Mouse (Mus musculus) CH12.LX (cell line): Measurements from ENCODE around the gene Tmem123. TPM values are rescaled to one million over a fixed set of nuclear protein-coding genes. Genes with fewer than 3 reads are reported as not detected.

ENCODE experiments used
- DNase-seq: peaks from one replicate; pipeline ENCODE4 v3.0.0-alpha.2; 2013; ENCODE audit errors: extremely low read depth
- H3K27ac ChIP-seq: 2 replicates; pipeline ENCODE4 v1.5.1; 2012; ENCODE audit warnings: low read depth, mild to moderate bottlenecking, control low read depth, moderate library complexity; ENCODE audit not compliant: insufficient read depth
- H3K27me3 ChIP-seq: replicated peaks from 2 replicates; pipeline ENCODE3; 2012; ENCODE audit warnings: inconsistent platforms
- H3K36me3 ChIP-seq, 2 experiments: replicated peaks in 1 of 2; 2 replicates each; pipeline versions ENCODE3 to v1.6.1; 2012; ENCODE audit warnings: inconsistent platforms in 1 of 2, low read length in 1 of 2, mild to moderate bottlenecking in 1 of 2, mixed read lengths in 1 of 2, moderate library complexity in 1 of 2; ENCODE audit not compliant: control insufficient read depth in 1 of 2, insufficient read depth in 1 of 2
- H3K4me1 ChIP-seq, 2 experiments: 2 replicates each; pipeline ENCODE4 v1.6.1; 2012; ENCODE audit warnings: inconsistent platforms in 1 of 2, moderate library complexity in 1 of 2; ENCODE audit not compliant: insufficient read depth in 2 of 2, control insufficient read depth in 1 of 2
- H3K4me2 ChIP-seq: 2 replicates; pipeline ENCODE4 v1.6.1; 2012; ENCODE audit warnings: low read depth, mild to moderate bottlenecking, control low read depth; ENCODE audit not compliant: poor library complexity, insufficient read depth, severe bottlenecking
- H3K4me3 ChIP-seq, 3 experiments: fragments of 150-350 bp in 1 of 3; sonication (generic) in 1 of 3; replicated peaks in 1 of 3; 2 replicates each; pipeline versions ENCODE3 to v1.5.1; 2011 to 2012; ENCODE audit warnings: low read depth in 2 of 3, low read length in 2 of 3, mild to moderate bottlenecking in 2 of 3, moderate library complexity in 2 of 3, control low read depth in 1 of 3, improper control_type of control experiment in 1 of 3, inconsistent platforms in 1 of 3, mixed read lengths in 1 of 3; ENCODE audit not compliant: poor library complexity in 1 of 3
- H3K79me2 ChIP-seq: replicated peaks from 2 replicates; pipeline ENCODE4 v1.6.1; 2012; ENCODE audit warnings: mild to moderate bottlenecking, moderate library complexity; ENCODE audit not compliant: control insufficient read depth, poor library complexity, insufficient read depth, severe bottlenecking; ENCODE audit errors: extremely low read depth
- H3K9ac ChIP-seq: 2 replicates; pipeline ENCODE4 v1.6.1; 2012; ENCODE audit warnings: low read depth, mild to moderate bottlenecking, control low read depth, moderate library complexity; ENCODE audit not compliant: insufficient read depth
- H3K9me3 ChIP-seq: replicated peaks from 2 replicates; pipeline ENCODE3; 2012; ENCODE audit warnings: low read length, inconsistent platforms, mixed read lengths
- BHLHE40 ChIP-seq: IDR thresholded peaks from 2 replicates; pipeline ENCODE4 v1.6.1; 2011; ENCODE audit warnings: mild to moderate bottlenecking, low read depth, low read length, improper control_type of control experiment
- CHD1 ChIP-seq: IDR thresholded peaks from 2 replicates; pipeline ENCODE4 v1.6.1; 2012; ENCODE audit warnings: low read depth, low read length, improper control_type of control experiment, inconsistent platforms
- JUN ChIP-seq: IDR thresholded peaks from 2 replicates; pipeline ENCODE4 v1.6.1; 2011; ENCODE audit warnings: low read depth, mild to moderate bottlenecking, low read length, improper control_type of control experiment, moderate library complexity; ENCODE audit not compliant: insufficient read depth
- MAFK ChIP-seq: IDR thresholded peaks from 2 replicates; pipeline ENCODE4 v1.6.1; 2011; ENCODE audit warnings: low read length, improper control_type of control experiment; ENCODE audit not compliant: insufficient replicate concordance
- MAZ ChIP-seq: IDR thresholded peaks from 2 replicates; pipeline ENCODE4 v1.6.1; 2012; ENCODE audit warnings: low read depth, mild to moderate bottlenecking, inconsistent platforms, low read length, improper control_type of control experiment, moderate library complexity
- MXI1 ChIP-seq: IDR thresholded peaks from 2 replicates; pipeline ENCODE4 v1.6.1; 2011; ENCODE audit warnings: mild to moderate bottlenecking, low read depth, low read length, improper control_type of control experiment
- MYC ChIP-seq: IDR thresholded peaks from 2 replicates; pipeline ENCODE4 v1.6.1; 2011; ENCODE audit warnings: low read depth, mild to moderate bottlenecking, improper control_type of control experiment, low read length
- POLR2AphosphoS2 ChIP-seq: IDR thresholded peaks from 2 replicates; pipeline ENCODE4 v1.6.1; 2011; ENCODE audit warnings: low read depth, low read length, improper control_type of control experiment
- SIN3A ChIP-seq: IDR thresholded peaks from 2 replicates; pipeline ENCODE4 v1.6.1; 2012; ENCODE audit warnings: low read length, improper control_type of control experiment, inconsistent platforms
- TBP ChIP-seq: conservative IDR thresholded peaks from 2 replicates; pipeline ENCODE4 v1.6.1; 2011; ENCODE audit warnings: low read depth, low read length, improper control_type of control experiment
- USF1 ChIP-seq: IDR thresholded peaks from 2 replicates; pipeline ENCODE4 v1.6.1; 2014; ENCODE audit warnings: low read depth, mild to moderate bottlenecking, inconsistent platforms, low read length, improper control_type of control experiment
- ZMIZ1 ChIP-seq: IDR thresholded peaks from 2 replicates; pipeline ENCODE4 v1.6.1; 2012; ENCODE audit warnings: low read depth, mild to moderate bottlenecking, inconsistent platforms, low read length, improper control_type of control experiment
- dilution Hi-C: fragments of 300-500 bp; cut with MboI; formaldehyde crosslinking; loops from 2 replicates; pipeline ENCODE4 v1.14.3; 2020; ENCODE audit warnings: low sequenced_read_pairs; ENCODE audit not compliant: extremely low pct_unique_long_range_greater_than_20kb, extremely low pct_ligation_motif_present
- in situ Hi-C: fragments of 300-500 bp; cut with MboI; formaldehyde crosslinking; loops from 3 replicates; pipeline ENCODE4 v1.14.3; 2019; ENCODE audit warnings: low sequenced_read_pairs, low pct_ligation_motif_present, low pct_unique_long_range_greater_than_20kb, mixed read lengths
- polyA plus RNA-seq: library from polyadenylated mRNA; unstranded; fragments of >175 nt; gene quantifications from 2 replicates; pipeline ENCODE4 v1.2.1, GENCODE M21; 2012; ENCODE audit warnings: low read depth; ENCODE audit not compliant: insufficient read length
- total RNA-seq, 2 experiments: library from RNA; depleted of rRNA; stranded (reverse); fragments of 300-350 nt in 1 of 2; fragments of >200 nt in 1 of 2; gene quantifications; 2 replicates each; pipeline ENCODE4 v1.2.3; 2012 to 2014

Gene Tmem123
- total and polyA plus RNA-seq, 3 experiments = 61.1 to 183 (median 107) TPM

DNA sequence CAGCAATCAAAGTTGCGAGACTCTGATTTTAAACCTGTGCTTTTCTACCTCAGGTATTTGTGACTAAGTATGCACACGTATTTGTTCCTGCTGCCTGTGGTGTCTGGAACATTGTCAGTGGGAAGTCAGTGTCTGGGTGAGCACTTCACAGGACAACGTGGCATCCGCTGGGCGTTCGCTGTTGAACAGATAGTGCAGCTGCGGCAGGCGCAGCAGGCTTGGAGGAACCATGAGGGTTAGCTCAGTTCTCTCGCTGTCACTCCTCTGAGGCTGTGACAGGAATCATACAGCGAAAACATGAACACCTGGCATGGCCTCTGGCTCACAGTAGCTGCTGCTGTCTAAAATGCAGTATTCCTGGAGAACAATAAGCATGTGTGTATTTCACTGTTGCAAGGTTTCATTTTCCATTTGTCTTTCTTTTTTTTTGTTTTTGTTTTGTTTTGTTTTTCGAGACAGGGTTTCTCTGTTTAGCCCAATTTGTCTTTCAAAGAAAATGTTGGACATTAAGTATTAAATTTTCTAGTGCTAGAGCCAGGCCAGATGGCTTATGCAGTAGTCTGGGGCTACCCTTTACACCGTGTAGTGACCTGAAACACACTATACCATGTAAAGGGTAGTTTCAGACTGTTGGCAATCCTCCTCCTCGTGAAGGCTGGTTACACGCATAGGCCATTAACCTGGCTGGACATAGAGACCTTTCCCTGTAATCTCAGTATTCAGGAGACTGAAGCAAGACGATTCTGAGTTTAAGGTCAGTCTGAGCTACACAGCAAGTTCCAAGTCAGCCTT is 20.2 kb downstream of the Tmem123 start:
- H3K27ac ChIP-seq = peak overlapping the region; percentile 19
- in situ Hi-C loops (no loop called here), dilution Hi-C loops (no loop called here)
- peaks cover 12% of the 10 kb centered on the region; the same call in 1 of the 2 replicates for H3K79me2 ChIP-seq
- H3K27me3 ChIP-seq = no peaks in the 10 kb centered on the region
- no peak overlapping the region for H3K4me2 ChIP-seq
- no peak overlapping the region for H3K4me3 ChIP-seq
- peaks cover 80 to 92% of the 10 kb centered on the region in 2 experiments for H3K36me3 ChIP-seq
- no peak overlapping the region for H3K9ac ChIP-seq
- H3K4me1 ChIP-seq = peaks cover 3 to 34% of the 10 kb centered on the region in 2 experiments; a peak in 3 of 4 replicates
- TF ChIP-seq MXI1 (no peak), CHD1 (no peak), JUN (no peak), ZMIZ1 (no peak), USF1 (no peak), MYC (no peak), POLR2AphosphoS2 (no peak), MAFK (no peak)
- H3K9me3 ChIP-seq = no peaks in the 10 kb centered on the region
- no peak for DNase-seq

DNA sequence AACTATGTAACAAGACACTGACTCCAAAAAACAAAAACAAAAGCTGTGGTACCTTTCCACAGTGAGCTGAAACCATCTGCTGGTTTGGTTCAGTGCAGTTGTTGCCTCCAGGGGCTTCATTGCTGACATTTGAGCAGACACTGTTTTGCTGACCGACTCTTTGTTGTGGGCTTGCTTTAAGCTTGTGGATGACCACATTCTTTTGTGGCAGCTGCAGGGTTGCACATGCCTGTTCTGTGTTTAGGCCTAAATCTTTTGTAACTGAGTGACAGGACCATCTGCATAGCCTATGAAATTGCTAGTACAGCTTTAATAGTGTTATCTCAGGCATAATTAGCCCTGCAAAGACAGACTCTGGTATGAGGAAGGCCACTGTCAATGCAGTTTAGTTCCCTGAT is 20.8 kb downstream of the Tmem123 start:
- H3K4me1 ChIP-seq = peaks cover 3 to 28% of the 10 kb centered on the region in 2 experiments; a peak in 3 of 4 replicates
- no peak for TF ChIP-seq SIN3A
- TF ChIP-seq TBP = no peak
- no peak for TF ChIP-seq MAZ
- TF ChIP-seq POLR2AphosphoS2 = no peak
- TF ChIP-seq BHLHE40 = 0 out of 2 replicates have a peak, but pooled peaks have one; percentile 8
- H3K36me3 ChIP-seq = peaks cover 76 to 92% of the 10 kb centered on the region in 2 experiments
- H3K79me2 ChIP-seq = peaks cover 12% of the 10 kb centered on the region; the same call in 1 of the 2 replicates
- DNase-seq = no peak
- in situ Hi-C loops (no loop called here), dilution Hi-C loops (no loop called here)
- H3K4me2 ChIP-seq = no peak overlapping the region
- no peak overlapping the region for H3K9ac ChIP-seq
- H3K9me3 ChIP-seq = no peaks in the 10 kb centered on the region
- H3K4me3 ChIP-seq = no peak overlapping the region
- H3K27ac ChIP-seq = no peak overlapping the region
- no peaks in the 10 kb centered on the region for H3K27me3 ChIP-seq

DNA sequence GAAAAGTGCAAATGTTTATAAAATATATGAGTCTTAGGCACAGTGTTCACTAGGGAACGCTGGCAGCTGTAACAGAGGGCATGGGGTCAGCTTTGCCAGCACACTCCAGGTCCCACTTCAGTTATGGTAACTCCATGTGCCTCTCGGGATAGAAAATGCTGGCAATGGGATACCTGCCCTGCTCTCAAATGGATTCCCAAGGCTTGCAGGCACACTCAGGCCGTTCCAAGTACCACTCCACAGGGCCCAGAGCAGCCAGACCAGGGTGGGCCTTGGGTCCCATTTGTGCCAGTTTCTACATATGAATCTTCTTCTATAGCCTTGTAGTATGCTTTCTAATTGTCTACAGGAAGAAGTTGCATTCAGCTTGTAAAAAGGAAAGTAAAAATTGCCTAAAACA is 21.6 kb downstream of the Tmem123 start:
- Histone ChIP-seq H3K4me2 (no peak overlapping the region), H3K36me3 (peaks cover 75 to 93% of the 10 kb centered on the region in 2 experiments), H3K4me3 (no peak overlapping the region), H3K9ac (no peak overlapping the region), H3K79me2 (peaks cover 8% of the 10 kb centered on the region), H3K9me3 (no peaks in the 10 kb centered on the region), H3K4me1 (peaks cover 3 to 24% of the 10 kb centered on the region in 2 experiments; a peak in 3 of 4 replicates)
- in situ Hi-C loops = no loop called here
- no peak for DNase-seq
- TF ChIP-seq SIN3A (no peak), MYC (no peak), CHD1 (no peak)
- TF ChIP-seq, all 38 proteins: peak for 0
- no peak overlapping the region for H3K27ac ChIP-seq
- H3K27me3 ChIP-seq = no peaks in the 10 kb centered on the region
- dilution Hi-C loops = no loop called here
